ENCODE assay signal across 8 mouse cellular contexts in genomic region chr2:150787234-150787771, GRCm38 (mm10). TPM values are rescaled to one million over a fixed set of nuclear protein-coding genes. Genes with fewer than 3 reads are reported as not detected.
A peak's percentile ranks its signal among the peaks of the same experiment; 100 is the strongest.
DNase-seq lines count a peak whose midpoint lies in the region; ATAC-seq lines count a peak whose summit lies in the region.

No protein-coding gene starts in this region.

- peak overlapping the region; percentile 87 for H3K4me2 ChIP-seq in kidney, embryonic 15.5 days
- peak overlapping the region; percentile 73 for H3K4me2 ChIP-seq in forebrain, embryonic 14.5 days (ENCODE audit: low read length)
- peak overlapping the region; percentile 92 for H3K4me2 ChIP-seq in neural tube, embryonic 11.5 days (ENCODE audit: low read depth)

- under 1% methylated on average over 23 of the region's 23 CpGs for WGBS in kidney, embryonic 15.5 days
- WGBS in forebrain, embryonic 14.5 days: 0% methylated on average over 23 of the region's 23 CpGs
- WGBS in limb, embryonic 10.5 days: under 1% methylated on average over 23 of the region's 23 CpGs
- under 1% methylated on average over 23 of the region's 23 CpGs for WGBS in neural tube, embryonic 11.5 days

- peak overlapping the region; percentile 65 for H3K9ac ChIP-seq in kidney, embryonic 15.5 days
- peak overlapping the region; percentile 78 for H3K9ac ChIP-seq in forebrain, embryonic 14.5 days (ENCODE audit: low read length)
- peak overlapping the region; percentile 62 for H3K9ac ChIP-seq in neural tube, embryonic 11.5 days (ENCODE audit: low read length)

- H3K27ac ChIP-seq in kidney, embryonic 15.5 days: peak overlapping the region; percentile 90
- H3K27ac ChIP-seq in forebrain, embryonic 14.5 days (ENCODE audit: low read depth, low read length): no peak overlapping the region
- peak overlapping the region; percentile 85 for H3K27ac ChIP-seq in limb, embryonic 10.5 days
- no peak overlapping the region for H3K27ac ChIP-seq in neural tube, embryonic 11.5 days (ENCODE audit: low read depth, low read length)

- H3K4me1 ChIP-seq in kidney, embryonic 15.5 days: peaks cover 44% of the 10 kb centered on the region
- H3K4me1 ChIP-seq in forebrain, embryonic 14.5 days (ENCODE audit: control insufficient read depth, insufficient read depth, low read length): peaks cover 17% of the 10 kb centered on the region
- H3K4me1 ChIP-seq in limb, embryonic 10.5 days: peaks cover 18% of the 10 kb centered on the region
- H3K4me1 ChIP-seq in neural tube, embryonic 11.5 days (ENCODE audit: control insufficient read depth, insufficient read depth, low read length): peaks cover 8% of the 10 kb centered on the region

- H3K27me3 ChIP-seq in kidney, embryonic 15.5 days: no peaks in the 10 kb centered on the region
- no peaks in the 10 kb centered on the region for H3K27me3 ChIP-seq in forebrain, embryonic 14.5 days (replicated peaks; ENCODE audit: control insufficient read depth, insufficient read depth, low read length)
- no peaks in the 10 kb centered on the region for H3K27me3 ChIP-seq in limb, embryonic 10.5 days (ENCODE audit: low read depth, poor library complexity, severe bottlenecking)
- no peaks in the 10 kb centered on the region for H3K27me3 ChIP-seq in neural tube, embryonic 11.5 days (ENCODE audit: control insufficient read depth, insufficient read depth, low read length)

- DNase-seq in kidney, adult 11 months: no peak
- peak; percentile 50 for DNase-seq in Muller cell, postnatal 12 days (ENCODE audit: inconsistent ontology term)
- DNase-seq in forebrain, embryonic 14.5 days (ENCODE audit: low spot score): peak; percentile 46
- peak; percentile 69 for DNase-seq in limb, embryonic 10.5 days (ENCODE audit: low spot score)
- DNase-seq in neural tube, embryonic 11.5 days (ENCODE audit: low spot score): peak; percentile 58
- no peak for DNase-seq in urinary bladder, postnatal 10 days (ENCODE audit: low spot score)

- peaks cover 14% of the 10 kb centered on the region for H3K36me3 ChIP-seq in kidney, embryonic 15.5 days
- peaks cover 7% of the 10 kb centered on the region; the same call in 1 of the 2 replicates for H3K36me3 ChIP-seq in forebrain, embryonic 14.5 days (ENCODE audit: control insufficient read depth, insufficient read depth, low read length)
- H3K36me3 ChIP-seq in limb, embryonic 10.5 days: peaks cover 7% of the 10 kb centered on the region
- no peaks in the 10 kb centered on the region for H3K36me3 ChIP-seq in neural tube, embryonic 11.5 days (ENCODE audit: control insufficient read depth, insufficient read depth, low read length)

- H3K9me3 ChIP-seq in kidney, embryonic 15.5 days (replicated peaks): no peaks in the 10 kb centered on the region
- H3K9me3 ChIP-seq in forebrain, embryonic 14.5 days (replicated peaks; ENCODE audit: control insufficient read depth, low read length): no peaks in the 10 kb centered on the region
- no peaks in the 10 kb centered on the region for H3K9me3 ChIP-seq in limb, embryonic 10.5 days (replicated peaks)
- no peaks in the 10 kb centered on the region for H3K9me3 ChIP-seq in neural tube, embryonic 11.5 days (ENCODE audit: control insufficient read depth, low read length)

- peak overlapping the region; percentile 85 for H3K4me3 ChIP-seq in kidney, embryonic 15.5 days (replicated peaks)
- H3K4me3 ChIP-seq in forebrain, embryonic 14.5 days (ENCODE audit: low read depth, low read length): peak overlapping the region; percentile 79
- peak overlapping the region; percentile 85 for H3K4me3 ChIP-seq in limb, embryonic 10.5 days
- peak overlapping the region; percentile 84 for H3K4me3 ChIP-seq in neural tube, embryonic 11.5 days (ENCODE audit: low read depth, low read length)

- peak; percentile 41 for ATAC-seq in kidney, embryonic 15.5 days (replicated peaks; ENCODE audit: low FRiP score)
- peak; percentile 45 for ATAC-seq in forebrain, embryonic 14.5 days
- peak; percentile 14 for ATAC-seq in neural tube, embryonic 11.5 days (ENCODE audit: insufficient read depth, low FRiP score, low TSS enrichment)
- no peak for ATAC-seq in monocyte, adult 5-6 weeks (replicated peaks; ENCODE audit: insufficient number of reproducible peaks, low FRiP score, low TSS enrichment, poor library complexity, severe bottlenecking)

RNA-seq across cellular contexts. Expression of gene Pygb, which starts 0.8 kb away (rescaled TPM):
- 77.3 and 88.3 TPM in 2 replicates for polyA plus RNA-seq in kidney, embryonic 15.5 days (2015; fragmentation: Nextera tagmentation; extraction: Ambion mirVana)
- polyA plus RNA-seq in forebrain, embryonic 14.5 days (2014; fragmentation: Nextera tagmentation; extraction: Ambion mirVana): 50.7 and 57.9 TPM in 2 replicates
- 48.7 and 61.1 TPM in 2 replicates for polyA plus RNA-seq in limb, embryonic 10.5 days (2016; fragmentation: Nextera tagmentation; extraction: Ambion mirVana)
- polyA plus RNA-seq in neural tube, embryonic 11.5 days (2014; fragmentation: Nextera tagmentation; extraction: Ambion mirVana): 50.2 and 52.8 TPM in 2 replicates
- 25.0 to 54.2 TPM (median 37.5 TPM) in 3 replicates for total RNA-seq in monocyte, adult 5-6 weeks (2017)

RNA-seq across cellular contexts. Expression of gene Entpd6, which starts 38.5 kb away (rescaled TPM):
- 27.8 and 31.7 TPM in 2 replicates for polyA plus RNA-seq in kidney, embryonic 15.5 days (2015; fragmentation: Nextera tagmentation; extraction: Ambion mirVana)
- polyA plus RNA-seq in forebrain, embryonic 14.5 days (2014; fragmentation: Nextera tagmentation; extraction: Ambion mirVana): 32.6 and 41.3 TPM in 2 replicates
- polyA plus RNA-seq in limb, embryonic 10.5 days (2016; fragmentation: Nextera tagmentation; extraction: Ambion mirVana): 35.1 and 35.7 TPM in 2 replicates
- 30.7 and 31.2 TPM in 2 replicates for polyA plus RNA-seq in neural tube, embryonic 11.5 days (2014; fragmentation: Nextera tagmentation; extraction: Ambion mirVana)
- total RNA-seq in monocyte, adult 5-6 weeks (2017): 9.7 to 23.4 TPM (median 20.9 TPM) in 3 replicates

Comparison
In these comparisons a context has a peak if more than half of its experiments do, and no peak if none do; other contexts are left out.
1. H3K27ac ChIP-seq: peak in kidney, embryonic 15.5 days (single experiment) and limb, embryonic 10.5 days (single experiment); none in forebrain, embryonic 14.5 days (single experiment) and neural tube, embryonic 11.5 days (single experiment).
2. DNase-seq: peak in Muller cell, postnatal 12 days (single experiment), forebrain, embryonic 14.5 days (single experiment), limb, embryonic 10.5 days (single experiment) and neural tube, embryonic 11.5 days (single experiment); none in kidney, adult 11 months (single experiment) and urinary bladder, postnatal 10 days (single experiment).
3. Peak in every context shown above with its lines, with median percentiles within 50 percentile points of each other: H3K4me2 ChIP-seq, H3K4me3 ChIP-seq and H3K9ac ChIP-seq.